Mouse (Mus musculus) heart, postnatal 4 days (tissue): ENCODE results near the gene Phkb. TPM values are rescaled to one million over a fixed set of nuclear protein-coding genes. Genes with fewer than 3 reads are reported as not detected.
A peak's percentile ranks its signal among the peaks of the same experiment; 100 is the strongest.
"Not testable (repeated sequence)": the region's sequence is repeated elsewhere in the genome, so short reads cannot be mapped to it uniquely, and the experiment has no call there.

Experiments used
- DNase-seq: peaks from one replicate; pipeline ENCODE4 v3.0.0; 2021
- total RNA-seq, 2 experiments: library from RNA; stranded (reverse); gene quantifications; 2 replicates each; pipeline ENCODE4 v1.2.3; 2021

Gene Phkb
- total RNA-seq = 10 to 100 TPM; 39.9 to 47.0 TPM

- peak; percentile 93 for DNase-seq
Observed at GRCm38 (mm10) chr8:85840657-85841488, at the start of gene Phkb, which contains the start of gene Itfg1. Phkb (plus strand) TSS chr8:85840959. Itfg1 (minus strand) TSS chr8:85840921.

GRCm38 (mm10) chr8:85796392-85796791 lies 44.4 kb upstream of the Phkb start:
- DNase-seq = not testable (repeated sequence)

GRCm38 (mm10) chr8:85800164-85800563 lies 40.6 kb upstream of the Phkb start:
- DNase-seq = no peak

- no peak for DNase-seq
Observed at GRCm38 (mm10) chr8:85801408-85801807, 39.4 kb upstream of the Phkb start.

GRCm38 (mm10) chr8:85813621-85814020 lies 27.1 kb upstream of the Phkb start:
- DNase-seq = no peak

- DNase-seq = no peak
Observed at GRCm38 (mm10) chr8:85839916-85840656, 673 bp upstream of the Phkb start.

- no peak for DNase-seq
Observed at GRCm38 (mm10) chr8:85841489-85841795, 683 bp downstream of the Phkb start.

GRCm38 (mm10) chr8:85845887-85846286 lies 5.1 kb downstream of the Phkb start:
- no peak for DNase-seq

- DNase-seq = no peak
Observed at GRCm38 (mm10) chr8:85854220-85855123, 13.7 kb downstream of the Phkb start.

- not testable (repeated sequence) for DNase-seq
Observed at GRCm38 (mm10) chr8:85857227-85857896, 16.6 kb downstream of the Phkb start.

GRCm38 (mm10) chr8:85860612-85861011 lies 19.9 kb downstream of the Phkb start:
- DNase-seq = no peak

GRCm38 (mm10) chr8:85862381-85862780 lies 21.6 kb downstream of the Phkb start:
- no peak for DNase-seq

- DNase-seq = peak; percentile 17
Observed at GRCm38 (mm10) chr8:85871660-85872059, 30.9 kb downstream of the Phkb start.

- no peak for DNase-seq
Observed at GRCm38 (mm10) chr8:85877976-85878375, 37.2 kb downstream of the Phkb start.

GRCm38 (mm10) chr8:85879624-85880023 lies 38.9 kb downstream of the Phkb start:
- DNase-seq = no peak

- no peak for DNase-seq
Observed at GRCm38 (mm10) chr8:85884811-85885210, 44.1 kb downstream of the Phkb start.

GRCm38 (mm10) chr8:85897636-85898035 lies 56.9 kb downstream of the Phkb start:
- no peak for DNase-seq

- DNase-seq = no peak
Observed at GRCm38 (mm10) chr8:85924991-85925390, 84.2 kb downstream of the Phkb start.

GRCm38 (mm10) chr8:85925574-85925973 lies 84.8 kb downstream of the Phkb start:
- DNase-seq = no peak

- no peak for DNase-seq
Observed at GRCm38 (mm10) chr8:85926107-85926506, 85.3 kb downstream of the Phkb start.

GRCm38 (mm10) chr8:85936148-85936547 lies 95.4 kb downstream of the Phkb start:
- DNase-seq = no peak

GRCm38 (mm10) chr8:85937343-85937742 lies 96.6 kb downstream of the Phkb start:
- DNase-seq = no peak
